Mouse (Mus musculus): ENCODE measurements around the gene Olfr191.

DNA sequence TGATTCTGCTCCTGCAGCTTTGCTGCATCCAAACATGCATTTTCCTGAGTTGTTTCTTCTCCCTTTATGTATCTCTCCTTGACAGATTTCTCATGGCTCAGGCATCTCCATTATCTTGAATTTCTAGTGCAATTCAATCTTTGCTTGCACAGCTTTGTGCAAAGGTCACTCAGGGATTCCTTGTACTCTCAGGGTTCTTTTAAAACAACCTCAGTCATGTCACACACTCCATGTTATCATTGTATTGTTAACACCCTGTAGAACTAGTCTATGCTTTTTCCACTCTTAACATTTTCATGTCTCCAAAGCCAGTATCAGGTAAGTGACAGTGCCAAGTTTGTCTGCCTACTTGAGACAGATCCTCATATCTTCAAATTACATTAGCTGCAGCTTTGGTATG is 17.9 kb downstream of the Olfr191 start:
- no peak for TF ChIP-seq CTCF (IDR thresholded peaks at IDR 0.05)
- TF ChIP-seq EP300 (IDR thresholded peaks at IDR 0.05), result no peak
